Mouse (Mus musculus) liver, postnatal 0 days (tissue): ENCODE data around the gene Fhit. TPM values are rescaled to one million over a fixed set of nuclear protein-coding genes. Genes with fewer than 3 reads are reported as not detected.
"Not testable (repeated sequence)": the region's sequence is repeated elsewhere in the genome, so short reads cannot be mapped to it uniquely, and the experiment has no call there.

Source experiments
- ATAC-seq: fragments of 200-750 bp; cut with Nextera tagmentation; 2 replicates; pipeline ENCODE4 v1.8.0; 2017; ENCODE audit warnings: mild to moderate bottlenecking, moderate library complexity
- DNase-seq: peaks from one replicate; pipeline ENCODE4 v3.0.0-alpha.2; 2016
- H3K27ac ChIP-seq: fragments of 300-500 bp; sonication (generic); 2 replicates; pipeline ENCODE4 v1.5.1; 2014; ENCODE audit warnings: antibody characterized with exemption, moderate library complexity, mild to moderate bottlenecking, low read depth
- H3K27me3 ChIP-seq: fragments of 300-500 bp; sonication (generic); 2 replicates; pipeline ENCODE4 v1.6.1; 2014; ENCODE audit warnings: low read length, control low read depth, mixed read lengths; ENCODE audit not compliant: insufficient read depth
- H3K36me3 ChIP-seq: fragments of 300-500 bp; sonication (generic); replicated peaks from 2 replicates; pipeline ENCODE4 v1.6.1; 2014; ENCODE audit warnings: mild to moderate bottlenecking, control low read depth, low read length, moderate library complexity, mixed read lengths; ENCODE audit not compliant: insufficient read depth
- H3K4me1 ChIP-seq: fragments of 300-500 bp; sonication (generic); 2 replicates; pipeline ENCODE4 v1.6.1; 2014; ENCODE audit warnings: antibody characterized with exemption, mild to moderate bottlenecking, control low read depth; ENCODE audit not compliant: insufficient read depth
- H3K4me2 ChIP-seq: fragments of 300-500 bp; sonication (generic); 2 replicates; pipeline ENCODE4 v1.6.1; 2014; ENCODE audit warnings: low read depth, mild to moderate bottlenecking, low read length, moderate library complexity, mixed read lengths
- H3K4me3 ChIP-seq: fragments of 300-500 bp; sonication (generic); 2 replicates; pipeline ENCODE4 v1.5.1; 2014; ENCODE audit warnings: low read depth, low read length
- H3K9ac ChIP-seq: fragments of 300-500 bp; sonication (generic); replicated peaks from 2 replicates; pipeline ENCODE4 v1.6.1; 2014; ENCODE audit warnings: mild to moderate bottlenecking, moderate library complexity
- H3K9me3 ChIP-seq: fragments of 300-500 bp; sonication (generic); 2 replicates; pipeline ENCODE4 v1.6.1; 2016; ENCODE audit warnings: mild to moderate bottlenecking, control low read depth, low read length, mixed read lengths
- CTCF ChIP-seq: sonication (generic); IDR thresholded peaks from 2 replicates; pipeline ENCODE4 v1.5.1; 2016; ENCODE audit warnings: antibody characterized with exemption, low read depth
- EP300 ChIP-seq: IDR thresholded peaks from 2 replicates; pipeline ENCODE4 v1.6.1; 2016; ENCODE audit warnings: antibody characterized with exemption, low read depth, mild to moderate bottlenecking
- WGBS: fragments of 180-500 bp; shearing (Covaris S2); extraction: QIAGEN DNeasy Blood & Tissue Kit; methylation state at CpG from one replicate; pipeline ENCODE4 v1.1.7; 2014; ENCODE audit not compliant: insufficient replicate concordance; 5-methylcytosine and 5-hydroxymethylcytosine counted together
- polyA plus RNA-seq: library from polyadenylated mRNA; unstranded; fragments of >200 nt; fragmentation: Nextera tagmentation; extraction: Ambion mirVana; gene quantifications from 2 replicates; pipeline ENCODE4 v1.2.1, GENCODE M21; 2015

The Fhit gene
- polyA plus RNA-seq, 1 experiment from 2014 or later: 8.1 TPM

DNA sequence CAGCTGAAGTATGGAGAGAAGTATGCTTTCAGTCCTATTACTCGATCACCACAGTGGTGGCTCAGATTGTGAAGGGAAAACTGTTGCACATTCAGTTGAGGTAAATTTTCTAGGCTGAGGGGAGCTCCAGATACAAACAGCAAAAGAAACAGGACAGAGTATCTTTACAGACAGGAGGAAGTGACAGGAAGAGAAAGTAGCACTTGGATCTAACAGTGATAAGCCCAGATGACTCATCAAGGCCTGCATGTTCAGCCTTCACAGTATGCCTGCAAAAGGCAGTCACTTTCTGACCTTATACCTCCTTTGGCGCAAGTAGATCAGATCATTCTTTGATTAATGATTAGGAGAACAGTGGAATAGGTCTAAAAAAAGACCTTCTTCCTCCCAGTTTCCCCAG lies 1309.8 kb downstream of the Fhit start:
- no peak for TF ChIP-seq CTCF
- TF ChIP-seq EP300: no peak
- WGBS: 46% methylated on average over 2 of the region's 2 CpGs
- DNase-seq (no peak), ATAC-seq (no peak)
- no peak overlapping the region for H3K27ac ChIP-seq
- no peak overlapping the region for H3K4me2 ChIP-seq
- no peaks in the 10 kb centered on the region for H3K4me1 ChIP-seq
- no peaks in the 10 kb centered on the region for H3K9me3 ChIP-seq
- no peaks in the 10 kb centered on the region for H3K36me3 ChIP-seq
- no peak overlapping the region for H3K9ac ChIP-seq
- no peak overlapping the region for H3K4me3 ChIP-seq
- H3K27me3 ChIP-seq: no peaks in the 10 kb centered on the region

DNA sequence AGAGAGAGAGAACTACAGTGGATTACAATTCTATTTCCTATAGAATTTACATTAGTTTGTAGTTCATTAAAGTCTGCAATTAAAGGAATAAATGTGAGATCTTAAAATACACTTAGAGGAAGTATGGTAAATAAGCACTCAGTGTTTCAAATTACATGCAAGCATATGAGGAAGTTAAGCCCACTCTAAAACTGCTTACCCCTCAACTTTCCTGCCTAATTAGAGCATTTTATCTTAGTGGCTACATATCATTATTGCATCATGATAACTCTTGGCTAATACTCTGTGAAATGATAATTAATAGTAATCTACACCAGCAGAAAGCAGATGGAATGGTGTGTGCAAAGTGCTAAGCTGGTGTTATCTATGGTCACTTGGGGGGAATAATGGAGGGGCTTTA lies 1329.5 kb downstream of the Fhit start:
- Histone ChIP-seq H3K36me3 (no peaks in the 10 kb centered on the region), H3K27me3 (no peaks in the 10 kb centered on the region), H3K9me3 (no peaks in the 10 kb centered on the region), H3K4me3 (no peak overlapping the region), H3K27ac (no peak overlapping the region), H3K9ac (no peak overlapping the region), H3K4me2 (no peak overlapping the region), H3K4me1 (no peaks in the 10 kb centered on the region)
- no peak for DNase-seq
- TF ChIP-seq EP300 (no peak), CTCF (no peak)
- no peak for ATAC-seq

DNA sequence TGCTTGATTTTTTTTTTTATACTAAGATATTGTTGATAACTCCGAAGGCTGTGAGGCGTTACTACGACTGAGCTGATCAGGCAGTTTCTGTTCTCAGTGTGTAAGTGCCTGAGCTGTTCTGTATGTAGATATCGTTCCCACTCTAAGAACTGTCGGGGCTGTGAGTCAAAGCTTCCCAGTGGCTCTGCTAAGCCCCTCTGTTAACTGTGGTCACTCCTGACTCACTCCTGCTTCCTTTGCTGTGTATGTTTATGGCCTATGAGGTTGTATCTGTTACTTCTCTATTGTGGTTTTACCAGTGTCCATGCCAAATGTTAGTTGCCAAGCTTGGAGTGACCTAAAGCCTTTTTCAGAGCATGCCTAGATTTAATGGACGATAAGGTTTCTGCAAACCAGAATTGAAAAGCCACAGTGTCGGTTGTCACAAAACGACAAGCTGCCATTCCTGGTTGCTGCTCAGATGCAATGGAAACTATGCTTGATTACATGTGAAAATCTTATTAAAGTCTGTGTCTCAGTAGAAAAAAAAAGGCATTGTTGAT lies 1333.1 kb downstream of the Fhit start:
- ATAC-seq, H3K36me3 ChIP-seq, H3K9me3 ChIP-seq, H3K4me3 ChIP-seq, DNase-seq, H3K9ac ChIP-seq, H3K4me1 ChIP-seq, H3K27me3 ChIP-seq, H3K27ac ChIP-seq, H3K4me2 ChIP-seq: not testable (repeated sequence)
- 47% methylated on average over 8 of the region's 8 CpGs for WGBS

DNA sequence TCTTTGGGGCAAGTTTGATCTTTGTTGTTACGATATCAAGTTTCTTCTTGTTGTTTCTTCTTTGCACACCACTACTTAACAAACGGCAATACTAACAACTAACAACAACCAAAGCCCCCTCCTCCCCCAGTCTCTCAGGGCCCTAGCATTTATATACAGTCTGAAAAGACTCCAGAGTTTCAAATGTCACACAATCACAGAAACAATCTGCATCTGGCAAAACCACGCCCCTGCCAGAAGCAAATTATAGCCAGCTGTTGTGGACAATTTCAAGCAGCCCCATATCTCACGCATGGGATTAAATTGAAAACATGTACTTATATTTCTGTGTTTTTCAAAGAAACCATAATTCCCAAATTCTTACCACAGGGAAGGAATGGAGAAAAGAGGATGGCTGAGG lies 1345.9 kb downstream of the Fhit start:
- DNase-seq: no peak
- Histone ChIP-seq H3K4me2 (no peak overlapping the region), H3K9me3 (no peaks in the 10 kb centered on the region), H3K27me3 (no peaks in the 10 kb centered on the region), H3K9ac (no peak overlapping the region), H3K4me3 (no peak overlapping the region), H3K4me1 (no peaks in the 10 kb centered on the region), H3K36me3 (no peaks in the 10 kb centered on the region), H3K27ac (no peak overlapping the region)
- 75% methylated on average over 4 of the region's 4 CpGs for WGBS
- no peak for ATAC-seq
- no peak for TF ChIP-seq CTCF
- no peak for TF ChIP-seq EP300

DNA sequence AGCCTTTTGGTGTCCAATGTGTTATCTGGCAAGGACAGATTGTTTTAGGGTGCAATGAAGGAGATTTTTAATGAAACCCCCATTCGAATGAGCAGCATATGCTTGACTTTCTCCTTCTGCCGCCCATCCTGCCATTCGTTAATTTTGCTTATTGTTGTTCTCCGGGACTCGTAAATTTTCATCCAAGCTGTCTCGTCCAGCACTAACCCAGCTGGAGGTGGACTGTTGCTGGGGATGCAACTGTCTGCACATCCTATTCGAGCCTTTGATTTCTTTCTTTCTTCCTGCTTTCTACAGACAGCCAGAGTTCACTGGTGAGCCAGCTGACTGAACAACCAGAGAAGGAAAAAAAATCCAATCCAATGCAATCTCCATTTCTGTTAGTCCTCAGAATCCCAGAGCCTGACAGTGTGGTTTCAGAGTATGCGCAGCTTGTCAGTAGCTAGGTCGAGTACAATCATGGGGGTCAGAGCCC lies 1350.0 kb downstream of the Fhit start:
- no peaks in the 10 kb centered on the region for H3K27me3 ChIP-seq
- no peak for DNase-seq

DNA sequence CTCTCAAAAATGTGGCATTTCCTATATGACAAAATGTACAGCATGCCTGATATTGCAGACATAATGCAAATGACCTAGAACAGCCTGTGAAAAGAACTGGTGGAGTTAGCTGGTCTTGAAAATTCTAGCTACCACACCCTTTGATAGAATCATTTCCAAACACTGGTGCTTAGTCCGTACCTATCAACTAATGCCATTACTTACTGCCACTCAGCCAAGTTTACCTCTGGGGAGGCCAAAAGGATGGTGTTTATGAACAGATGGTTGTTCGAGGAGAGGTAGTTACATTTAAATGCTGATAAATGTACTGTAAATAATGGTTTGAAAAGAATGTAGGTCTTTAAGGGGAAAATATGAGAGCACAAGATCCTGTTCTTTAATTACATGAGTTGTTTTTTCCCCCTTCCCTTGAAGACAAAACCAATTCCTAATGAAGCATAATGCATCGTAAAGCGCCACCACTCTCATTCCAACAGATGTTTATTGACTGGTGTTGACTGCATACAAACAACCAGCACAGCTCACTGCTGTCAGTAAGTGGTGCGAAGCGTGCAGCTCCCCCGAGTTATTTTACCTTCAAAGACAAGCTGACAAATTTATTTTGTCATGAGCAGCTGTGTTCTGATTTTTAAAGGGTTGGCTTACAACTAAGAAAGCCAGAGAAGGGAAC lies 1350.5 kb downstream of the Fhit start:
- no peak overlapping the region for H3K4me3 ChIP-seq
- no peak for DNase-seq
- no peak for TF ChIP-seq CTCF
- TF ChIP-seq EP300: no peak
- no peaks in the 10 kb centered on the region for H3K36me3 ChIP-seq
- ATAC-seq: no peak
- H3K4me1 ChIP-seq: no peaks in the 10 kb centered on the region
- no peak overlapping the region for H3K4me2 ChIP-seq
- no peak overlapping the region for H3K27ac ChIP-seq
- no peaks in the 10 kb centered on the region for H3K9me3 ChIP-seq
- no peaks in the 10 kb centered on the region for H3K27me3 ChIP-seq
- 72% methylated on average over 7 of the region's 7 CpGs for WGBS
- no peak overlapping the region for H3K9ac ChIP-seq

More for the DNA sequence above, 1350.0 kb downstream of the Fhit start:
- Histone ChIP-seq H3K4me1 (no peaks in the 10 kb centered on the region), H3K27ac (no peak overlapping the region), H3K9ac (no peak overlapping the region), H3K4me3 (no peak overlapping the region), H3K9me3 (no peaks in the 10 kb centered on the region), H3K4me2 (no peak overlapping the region), H3K36me3 (no peaks in the 10 kb centered on the region)
- no peak for ATAC-seq
- TF ChIP-seq CTCF: no peak
- no peak for TF ChIP-seq EP300
- 71% methylated on average over 9 of the region's 9 CpGs for WGBS

DNA sequence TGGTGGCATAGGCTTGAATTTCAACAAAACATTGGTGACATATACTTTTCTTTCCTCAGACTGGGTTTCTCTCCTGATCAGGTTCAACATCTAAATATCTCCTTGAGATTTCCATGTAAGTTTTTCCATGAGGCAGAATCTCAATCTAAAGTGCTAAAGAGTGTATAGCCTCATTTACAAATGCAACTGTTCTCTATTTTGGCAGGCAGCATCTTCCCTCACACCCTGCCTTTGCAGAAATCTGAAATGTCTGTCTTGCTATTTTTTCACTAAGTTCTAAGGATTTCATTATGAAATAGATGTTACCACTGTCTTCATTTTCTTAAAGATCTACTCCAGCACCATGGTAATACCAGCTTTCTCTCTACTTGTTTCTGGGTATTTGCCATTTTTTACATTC lies 1368.4 kb downstream of the Fhit start:
- Histone ChIP-seq H3K27me3 (no peaks in the 10 kb centered on the region), H3K4me1 (no peaks in the 10 kb centered on the region), H3K9ac (no peak overlapping the region), H3K9me3 (no peaks in the 10 kb centered on the region), H3K4me3 (no peak overlapping the region), H3K4me2 (no peak overlapping the region), H3K27ac (no peak overlapping the region), H3K36me3 (no peaks in the 10 kb centered on the region)
- TF ChIP-seq CTCF: no peak
- DNase-seq: no peak
- ATAC-seq: no peak
